Mouse (Mus musculus) urinary bladder, postnatal 25 days (tissue): ENCODE results near the gene Styx.
"Not testable (repeated sequence)": the region's sequence is repeated elsewhere in the genome, so short reads cannot be mapped to it uniquely, and the experiment has no call there.

Experiments
- DNase-seq: peaks from one replicate; pipeline ENCODE4 v3.0.0; 2022; ENCODE audit warnings: low spot score

Gene Styx

DNA sequence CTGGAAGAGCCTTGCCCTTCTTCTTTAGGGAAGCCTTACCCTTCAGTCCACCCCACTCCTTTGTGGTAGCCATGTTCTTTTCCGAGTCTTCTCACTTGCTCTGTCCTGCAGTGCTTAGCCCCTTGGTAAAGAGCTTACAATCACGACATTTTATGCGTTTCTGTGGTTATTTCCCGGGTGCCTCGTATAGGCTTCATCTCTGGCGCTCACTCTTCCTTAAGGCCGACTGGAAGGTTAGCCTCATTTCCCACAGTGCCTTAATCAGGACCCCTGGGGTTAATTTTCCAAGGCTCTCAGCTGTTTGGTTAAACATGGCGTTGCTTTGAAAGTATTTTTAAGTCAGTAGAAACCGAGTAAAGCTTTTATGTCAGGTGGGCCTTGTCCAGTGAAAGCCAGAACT is 88.5 kb downstream of the Styx start:
- no peak for DNase-seq

- no peak for DNase-seq
These were observed 90.4 kb downstream of the Styx start for GRCm38 (mm10) chr14:45441291-45441690.

- no peak for DNase-seq
These were observed 92.1 kb downstream of the Styx start for GRCm38 (mm10) chr14:45442781-45443560.

DNA sequence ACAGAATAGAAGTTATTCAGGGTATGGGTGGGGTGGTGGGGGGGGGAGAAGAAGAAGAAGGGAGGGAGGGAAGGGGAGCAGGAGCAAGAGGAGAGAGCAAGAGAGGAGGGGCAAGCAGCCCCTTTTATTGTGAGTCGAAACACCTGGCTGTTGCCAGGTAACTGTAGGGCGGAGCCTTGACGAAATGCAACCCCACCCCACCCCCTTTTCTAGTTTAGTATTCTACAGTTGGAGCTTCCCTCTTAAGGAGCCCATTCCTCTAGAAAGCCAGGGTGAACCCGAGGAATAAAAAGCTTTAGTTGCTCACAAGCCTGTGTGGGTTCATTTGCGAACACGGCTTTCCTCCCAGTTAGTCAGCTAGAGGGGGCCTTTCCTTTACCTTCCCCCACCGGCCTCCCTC is 94.0 kb downstream of the Styx start:
- no peak for DNase-seq

- DNase-seq, result no peak
These were observed 94.6 kb downstream of the Styx start for GRCm38 (mm10) chr14:45445445-45445844.

- no peak for DNase-seq
These were observed 95.9 kb downstream of the Styx start for GRCm38 (mm10) chr14:45446777-45447176.

DNA sequence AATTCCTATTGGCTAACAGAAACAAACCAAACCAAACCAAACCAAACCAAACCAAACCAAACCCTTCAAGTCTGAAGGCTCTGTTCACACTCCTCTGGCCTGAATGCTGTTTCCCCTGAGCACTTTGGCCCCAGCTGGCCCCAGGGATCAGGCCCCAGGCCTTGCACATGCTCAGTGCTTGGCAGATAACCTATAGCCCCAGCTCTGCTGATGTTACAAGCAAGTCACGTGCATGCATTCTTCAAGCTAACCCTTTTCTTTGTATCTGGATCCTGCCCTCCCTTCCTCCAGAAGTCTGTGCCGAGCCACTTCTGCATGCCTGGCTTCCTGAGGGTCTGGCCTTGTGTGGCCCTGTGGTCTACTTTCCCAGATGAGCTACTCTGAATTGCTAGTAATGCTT is 100.2 kb downstream of the Styx start:
- DNase-seq, result no peak

- no peak for DNase-seq
These were observed 101.3 kb downstream of the Styx start for GRCm38 (mm10) chr14:45452148-45452547.

- DNase-seq, result no peak
These were observed 102.1 kb downstream of the Styx start for GRCm38 (mm10) chr14:45452861-45453512.

- DNase-seq, result no peak
These were observed 102.8 kb downstream of the Styx start for GRCm38 (mm10) chr14:45453538-45454233.

GRCm38 (mm10) chr14:45455651-45456501 is 105.0 kb downstream of the Styx start:
- DNase-seq, result no peak

DNA sequence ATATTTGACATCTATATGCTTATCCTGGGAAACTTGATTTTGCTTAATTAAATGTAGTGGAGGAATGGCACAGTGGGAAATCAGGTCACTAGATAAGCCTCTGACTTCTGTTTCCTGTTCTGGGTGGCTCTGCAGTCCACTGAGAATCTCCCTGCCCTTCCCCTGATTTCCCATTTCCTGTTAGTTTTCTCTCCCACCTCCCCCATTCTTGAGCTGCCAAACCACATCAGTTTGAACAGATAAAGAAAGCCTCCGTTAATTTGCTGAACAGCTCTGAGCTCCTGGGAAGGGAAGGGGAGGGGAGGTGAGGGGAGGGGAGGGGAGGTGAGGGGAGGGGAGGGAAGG is 105.6 kb downstream of the Styx start:
- no peak for DNase-seq

- no peak for DNase-seq
These were observed 106.1 kb downstream of the Styx start for GRCm38 (mm10) chr14:45457003-45457402.

GRCm38 (mm10) chr14:45459877-45460276 is 109.0 kb downstream of the Styx start:
- DNase-seq, result no peak

DNA sequence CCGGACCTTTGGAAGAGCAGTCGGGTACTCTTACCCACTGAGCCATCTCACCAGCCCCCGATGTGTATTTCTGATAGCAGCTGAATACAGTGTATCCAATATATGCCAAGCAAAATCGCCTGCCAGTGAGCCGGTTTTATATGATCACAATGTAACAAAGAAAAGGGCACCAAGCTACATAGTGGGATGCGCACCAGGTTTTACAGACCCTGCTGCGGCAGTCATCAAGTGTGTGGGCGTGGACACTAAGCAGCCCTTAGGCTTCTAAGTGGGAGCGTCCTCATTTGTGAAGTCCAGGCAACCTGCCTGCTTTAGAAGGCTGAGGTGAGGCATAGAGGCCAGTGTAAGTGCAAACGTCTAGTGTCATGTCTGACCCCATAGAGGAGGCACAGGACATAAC is 109.6 kb downstream of the Styx start:
- no peak for DNase-seq

- DNase-seq, result no peak
These were observed 111.1 kb downstream of the Styx start for GRCm38 (mm10) chr14:45461945-45462344.

GRCm38 (mm10) chr14:45462374-45462773 is 111.5 kb downstream of the Styx start:
- no peak for DNase-seq

DNA sequence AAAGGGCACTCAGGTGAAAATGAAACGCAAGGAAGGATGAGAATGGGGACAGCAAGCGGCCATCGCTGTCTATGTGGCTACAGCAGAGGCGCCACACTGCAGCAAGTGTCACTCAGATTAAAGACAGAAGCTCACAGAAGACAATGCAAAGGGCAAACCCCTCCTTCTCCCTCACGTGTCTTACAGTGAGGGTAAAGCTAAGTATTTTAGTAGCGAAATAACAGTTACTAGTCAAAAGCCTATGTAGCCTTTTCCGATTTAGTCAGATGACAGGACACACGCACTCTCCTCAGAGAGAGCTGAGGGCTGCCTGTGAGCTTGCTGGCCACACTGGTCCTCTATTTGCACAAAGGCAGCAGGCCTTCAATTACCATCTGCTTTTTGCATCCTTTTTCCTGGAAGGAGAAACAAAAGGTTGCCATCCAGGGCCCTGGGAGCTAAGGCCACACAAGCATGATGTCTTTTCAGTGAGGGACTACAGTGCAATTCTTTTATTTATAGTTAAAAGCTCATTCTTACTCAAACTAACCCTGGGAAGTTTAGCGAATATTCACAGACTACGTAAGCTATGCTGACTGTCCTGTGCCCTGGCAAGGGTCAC is 112.1 kb downstream of the Styx start:
- no peak for DNase-seq

- DNase-seq, result peak; percentile 23
These were observed 112.7 kb downstream of the Styx start for GRCm38 (mm10) chr14:45463599-45463998.

GRCm38 (mm10) chr14:45464036-45465035 is 113.4 kb downstream of the Styx start:
- DNase-seq, result no peak

GRCm38 (mm10) chr14:45466371-45466770 is 115.5 kb downstream of the Styx start:
- not testable (repeated sequence) for DNase-seq
